Mouse (Mus musculus) heart, embryonic 14.5 days (tissue): ENCODE data around the gene Spint3. TPM values are rescaled to one million over a fixed set of nuclear protein-coding genes. Genes with fewer than 3 reads are reported as not detected.

ENCODE experiments used
- ATAC-seq: fragments of 200-750 bp; cut with Nextera tagmentation; 2 replicates; pipeline ENCODE4 v1.8.0; 2017; ENCODE audit warnings: low read depth, moderate TSS enrichment; ENCODE audit not compliant: insufficient number of reproducible peaks, insufficient read depth, low FRiP score
- H3K27ac ChIP-seq, 2 experiments: fragments of 200-500 bp in 1 of 2; fragments of 300-500 bp in 1 of 2; sonication (generic) in 1 of 2; replicated peaks in 1 of 2; 2 replicates each; pipeline ENCODE4 v1.5.1; 2012 to 2014; ENCODE audit warnings: low read depth in 2 of 2, low read length in 2 of 2, control low read depth in 1 of 2, mild to moderate bottlenecking in 1 of 2, mixed read lengths in 1 of 2; ENCODE audit not compliant: control insufficient read depth in 1 of 2, insufficient read depth in 1 of 2
- H3K27me3 ChIP-seq: fragments of 300-500 bp; sonication (generic); 2 replicates; pipeline ENCODE4 v1.6.1; 2014; ENCODE audit warnings: mild to moderate bottlenecking, low read length, control low read depth; ENCODE audit not compliant: control insufficient read depth, insufficient read depth
- H3K36me3 ChIP-seq: fragments of 300-500 bp; sonication (generic); 2 replicates; pipeline ENCODE4 v1.6.1; 2014; ENCODE audit warnings: mild to moderate bottlenecking, control low read depth, low read length, mixed read lengths; ENCODE audit not compliant: control insufficient read depth, insufficient read depth
- H3K4me1 ChIP-seq, 2 experiments: fragments of 200-500 bp in 1 of 2; fragments of 300-500 bp in 1 of 2; sonication (generic) in 1 of 2; 2 replicates each; pipeline ENCODE4 v1.6.1; 2012 to 2014; ENCODE audit warnings: low read length in 2 of 2, control low read depth in 1 of 2, mixed read lengths in 1 of 2; ENCODE audit not compliant: control insufficient read depth in 2 of 2, insufficient read depth in 2 of 2
- H3K4me2 ChIP-seq: fragments of 300-500 bp; sonication (generic); 2 replicates; pipeline ENCODE4 v1.6.1; 2014; ENCODE audit warnings: mild to moderate bottlenecking, low read length
- H3K4me3 ChIP-seq, 2 experiments: fragments of 200-500 bp in 1 of 2; fragments of 300-500 bp in 1 of 2; sonication (generic) in 1 of 2; 2 replicates each; pipeline ENCODE4 v1.5.1; 2012 to 2014; ENCODE audit warnings: low read length in 2 of 2, mild to moderate bottlenecking in 2 of 2, control low read depth in 1 of 2, low read depth in 1 of 2, moderate library complexity in 1 of 2; ENCODE audit not compliant: control insufficient read depth in 1 of 2, insufficient read depth in 1 of 2
- H3K9ac ChIP-seq: fragments of 300-500 bp; sonication (generic); 2 replicates; pipeline ENCODE4 v1.6.1; 2014; ENCODE audit warnings: mild to moderate bottlenecking, low read length
- H3K9me3 ChIP-seq: fragments of 300-500 bp; sonication (generic); 2 replicates; pipeline ENCODE4 v1.6.1; 2016; ENCODE audit warnings: low read length, control low read depth; ENCODE audit not compliant: control insufficient read depth
- WGBS: fragments of 180-500 bp; shearing (Covaris S2); extraction: QIAGEN DNeasy Blood & Tissue Kit; methylation state at CpG from one replicate; pipeline ENCODE4 v1.1.7; 2014; 5-methylcytosine and 5-hydroxymethylcytosine counted together
- polyA plus RNA-seq: library from polyadenylated mRNA; unstranded; fragments of >200 nt; fragmentation: Nextera tagmentation; extraction: Ambion mirVana; gene quantifications from 2 replicates; pipeline ENCODE4 v1.2.1, GENCODE M21; 2014

Spint3 gene
- polyA plus RNA-seq, 1 experiment from 2014 or later, result not detected

GRCm38 (mm10) chr2:164537003-164537402 is 36.3 kb downstream of the Spint3 start:
- no peak overlapping the region for H3K4me2 ChIP-seq
- H3K9ac ChIP-seq, result no peak overlapping the region
- no peaks in the 10 kb centered on the region for H3K36me3 ChIP-seq
- 67% methylated on average over 4 of the region's 4 CpGs for WGBS
- H3K27ac ChIP-seq, result no peak overlapping the region
- no peak for ATAC-seq
- no peaks in the 10 kb centered on the region for H3K27me3 ChIP-seq
- no peak overlapping the region for H3K4me3 ChIP-seq
- H3K4me1 ChIP-seq, result no peaks in the 10 kb centered on the region
- H3K9me3 ChIP-seq, result no peaks in the 10 kb centered on the region

- H3K27me3 ChIP-seq, result no peaks in the 10 kb centered on the region
- ATAC-seq, result no peak
- H3K9ac ChIP-seq, result no peak overlapping the region
- no peaks in the 10 kb centered on the region for H3K36me3 ChIP-seq
- WGBS, result 70% methylated on average over 10 of the region's 10 CpGs
- H3K4me1 ChIP-seq, result no peaks in the 10 kb centered on the region
- H3K4me2 ChIP-seq, result no peak overlapping the region
- no peak overlapping the region for H3K27ac ChIP-seq
- no peaks in the 10 kb centered on the region for H3K9me3 ChIP-seq
- H3K4me3 ChIP-seq, result no peak overlapping the region
These were observed 38.9 kb downstream of the Spint3 start for GRCm38 (mm10) chr2:164534315-164534714.

GRCm38 (mm10) chr2:164531169-164531568 is 42.1 kb downstream of the Spint3 start:
- no peak overlapping the region for H3K4me2 ChIP-seq
- H3K4me3 ChIP-seq, result no peak overlapping the region
- H3K4me1 ChIP-seq, result no peaks in the 10 kb centered on the region
- H3K9ac ChIP-seq, result no peak overlapping the region
- H3K27ac ChIP-seq, result no peak overlapping the region
- no peaks in the 10 kb centered on the region for H3K27me3 ChIP-seq
- 4% methylated on average over 3 of the region's 3 CpGs for WGBS
- ATAC-seq, result no peak
- no peaks in the 10 kb centered on the region for H3K36me3 ChIP-seq
- peaks cover 4% of the 10 kb centered on the region; the same call in 1 of the 2 replicates for H3K9me3 ChIP-seq

GRCm38 (mm10) chr2:164528557-164528956 is 44.7 kb downstream of the Spint3 start:
- no peaks in the 10 kb centered on the region for H3K4me1 ChIP-seq
- H3K4me2 ChIP-seq, result no peak overlapping the region
- no peak overlapping the region for H3K9ac ChIP-seq
- ATAC-seq, result no peak
- H3K36me3 ChIP-seq, result no peaks in the 10 kb centered on the region
- no peak overlapping the region for H3K4me3 ChIP-seq
- peaks cover 7% of the 10 kb centered on the region for H3K9me3 ChIP-seq
- H3K27ac ChIP-seq, result no peak overlapping the region
- H3K27me3 ChIP-seq, result no peaks in the 10 kb centered on the region
- 54% methylated on average over 5 of the region's 5 CpGs for WGBS

DNA sequence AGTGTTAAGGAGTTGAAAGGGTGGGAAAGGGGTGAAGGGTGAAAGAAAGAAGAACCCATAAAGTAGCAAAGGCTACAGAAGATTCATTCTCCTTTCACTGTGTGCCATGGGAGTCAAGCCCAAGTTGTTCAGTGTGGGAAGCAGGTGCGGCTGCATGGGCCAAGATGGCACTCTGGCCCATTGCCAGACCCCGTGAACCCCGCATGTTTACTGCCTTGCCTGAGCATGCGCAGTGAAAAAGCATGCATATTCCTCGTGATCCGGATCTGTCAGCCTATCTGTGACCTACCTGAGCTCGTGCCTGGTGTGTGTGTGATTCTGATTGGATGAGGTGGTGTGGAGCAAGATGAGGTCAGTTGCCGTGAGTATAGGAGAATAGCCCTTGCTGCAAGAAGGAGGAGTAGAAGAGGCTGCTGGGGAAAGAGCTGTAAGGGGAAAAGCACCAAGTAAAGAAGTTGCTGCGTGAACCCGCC is 49.9 kb downstream of the Spint3 start:
- Histone ChIP-seq H3K9me3 (peaks cover 13% of the 10 kb centered on the region), H3K4me3 (no peak overlapping the region), H3K4me2 (no peak overlapping the region), H3K27ac (no peak overlapping the region), H3K27me3 (peaks cover 14% of the 10 kb centered on the region), H3K36me3 (no peaks in the 10 kb centered on the region), H3K9ac (no peak overlapping the region), H3K4me1 (peaks cover 2 to 6% of the 10 kb centered on the region in 2 experiments; a peak in 2 of 4 replicates)
- no peak for ATAC-seq
- WGBS, result 74% methylated on average over 10 of the region's 10 CpGs

GRCm38 (mm10) chr2:164522280-164522679 is 51.0 kb downstream of the Spint3 start:
- peaks cover 13% of the 10 kb centered on the region for H3K9me3 ChIP-seq
- no peak overlapping the region for H3K9ac ChIP-seq
- H3K4me2 ChIP-seq, result no peak overlapping the region
- ATAC-seq, result no peak
- H3K27ac ChIP-seq, result no peak overlapping the region
- H3K4me1 ChIP-seq, result peaks cover 2 to 6% of the 10 kb centered on the region in 2 experiments; a peak in 2 of 4 replicates
- peaks cover 14% of the 10 kb centered on the region for H3K27me3 ChIP-seq
- 25% methylated on average over 8 of the region's 8 CpGs for WGBS
- H3K36me3 ChIP-seq, result no peaks in the 10 kb centered on the region
- no peak overlapping the region for H3K4me3 ChIP-seq

GRCm38 (mm10) chr2:164521841-164522240 is 51.4 kb downstream of the Spint3 start:
- Histone ChIP-seq H3K9me3 (peaks cover 13% of the 10 kb centered on the region), H3K27ac (no peak overlapping the region), H3K4me1 (peaks cover 2 to 6% of the 10 kb centered on the region in 2 experiments; a peak in 2 of 4 replicates), H3K36me3 (no peaks in the 10 kb centered on the region), H3K9ac (no peak overlapping the region), H3K4me2 (no peak overlapping the region), H3K4me3 (no peak overlapping the region), H3K27me3 (peaks cover 14% of the 10 kb centered on the region)
- WGBS, result 11% methylated on average over 11 of the region's 11 CpGs
- ATAC-seq, result no peak

DNA sequence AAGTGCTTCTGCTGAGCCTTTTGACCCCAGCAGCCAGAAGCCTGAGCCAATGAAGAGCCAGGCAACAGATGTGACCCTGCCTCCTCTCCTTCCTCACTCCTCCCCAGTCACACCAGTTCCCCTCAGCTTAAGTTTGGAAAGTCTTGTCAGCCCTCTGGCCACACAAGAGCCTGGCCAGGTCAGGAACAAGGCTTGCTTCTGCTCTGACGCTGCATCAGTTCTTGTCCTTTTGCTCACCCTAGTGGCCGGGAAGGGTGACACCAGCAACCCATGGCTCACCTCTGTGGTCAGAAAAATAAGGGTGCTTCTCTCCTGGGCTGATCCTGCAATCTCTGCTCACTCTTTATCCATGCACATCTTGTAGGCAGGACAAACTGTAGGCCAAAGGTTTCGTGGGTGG is 52.5 kb downstream of the Spint3 start:
- WGBS, result 8% methylated on average over 3 of the region's 3 CpGs
- Histone ChIP-seq H3K27me3 (peaks cover 14% of the 10 kb centered on the region), H3K4me3 (no peak overlapping the region), H3K36me3 (no peaks in the 10 kb centered on the region), H3K4me2 (no peak overlapping the region), H3K27ac (no peak overlapping the region), H3K4me1 (peaks cover 2 to 6% of the 10 kb centered on the region in 2 experiments; a peak in 2 of 4 replicates), H3K9me3 (peaks cover 7% of the 10 kb centered on the region), H3K9ac (no peak overlapping the region)
- peak; percentile 39; the same call in 1 of the 2 replicates for ATAC-seq
